Mouse (Mus musculus) intestine, postnatal 0 days (tissue): ENCODE data around the gene Klhl20. TPM values are rescaled to one million over a fixed set of nuclear protein-coding genes. Genes with fewer than 3 reads are reported as not detected.
A peak's percentile ranks its signal among the peaks of the same experiment; 100 is the strongest.

ENCODE experiments used
- ATAC-seq: fragments of 200-750 bp; cut with Nextera tagmentation; 2 replicates; pipeline ENCODE4 v1.8.0; 2017; ENCODE audit warnings: mild to moderate bottlenecking, moderate TSS enrichment, moderate library complexity
- H3K27ac ChIP-seq: fragments of 300-500 bp; sonication (generic); 2 replicates; pipeline ENCODE4 v1.5.1; 2014; ENCODE audit warnings: mild to moderate bottlenecking, low read depth, low read length, moderate library complexity
- H3K27me3 ChIP-seq: fragments of 300-500 bp; sonication (generic); replicated peaks from 2 replicates; pipeline ENCODE4 v1.6.1; 2014; ENCODE audit warnings: low read length, mixed read lengths; ENCODE audit not compliant: control insufficient read depth, insufficient read depth
- H3K36me3 ChIP-seq: fragments of 300-500 bp; sonication (generic); 2 replicates; pipeline ENCODE4 v1.6.1; 2014; ENCODE audit warnings: mild to moderate bottlenecking, moderate library complexity; ENCODE audit not compliant: control insufficient read depth, insufficient read depth
- H3K4me1 ChIP-seq: fragments of 300-500 bp; sonication (generic); replicated peaks from 2 replicates; pipeline ENCODE4 v1.6.1; 2014; ENCODE audit warnings: antibody characterized with exemption, low read length, mixed read lengths; ENCODE audit not compliant: control insufficient read depth, insufficient read depth
- H3K4me2 ChIP-seq: fragments of 300-500 bp; sonication (generic); replicated peaks from 2 replicates; pipeline ENCODE4 v1.6.1; 2014; ENCODE audit warnings: low read depth, mild to moderate bottlenecking, moderate library complexity
- H3K4me3 ChIP-seq: fragments of 300-500 bp; sonication (generic); 2 replicates; pipeline ENCODE4 v1.5.1; 2014; ENCODE audit warnings: low read depth, low read length
- H3K9ac ChIP-seq: fragments of 300-500 bp; sonication (generic); 2 replicates; pipeline ENCODE4 v1.6.1; 2014; ENCODE audit warnings: mild to moderate bottlenecking, low read depth, low read length
- H3K9me3 ChIP-seq: fragments of 300-500 bp; sonication (generic); 2 replicates; pipeline ENCODE4 v1.6.1; 2016; ENCODE audit warnings: mixed run types; ENCODE audit not compliant: control insufficient read depth
- CTCF ChIP-seq: sonication (generic); IDR thresholded peaks from 2 replicates; pipeline ENCODE4 v1.5.1; 2016; ENCODE audit warnings: low read depth, mild to moderate bottlenecking, control low read depth, antibody characterized with exemption, moderate library complexity
- WGBS: fragments of 180-500 bp; shearing (Covaris S2); extraction: QIAGEN DNeasy Blood & Tissue Kit; methylation state at CpG from one replicate; pipeline ENCODE4 v1.1.7; 2014; 5-methylcytosine and 5-hydroxymethylcytosine counted together
- polyA plus RNA-seq: library from polyadenylated mRNA; unstranded; fragments of >200 nt; fragmentation: Nextera tagmentation; extraction: Ambion mirVana; gene quantifications from 2 replicates; pipeline ENCODE4 v1.2.1, GENCODE M21; 2015

The Klhl20 gene
- polyA plus RNA-seq, 1 experiment from 2014 or later: 5.2 TPM

DNA sequence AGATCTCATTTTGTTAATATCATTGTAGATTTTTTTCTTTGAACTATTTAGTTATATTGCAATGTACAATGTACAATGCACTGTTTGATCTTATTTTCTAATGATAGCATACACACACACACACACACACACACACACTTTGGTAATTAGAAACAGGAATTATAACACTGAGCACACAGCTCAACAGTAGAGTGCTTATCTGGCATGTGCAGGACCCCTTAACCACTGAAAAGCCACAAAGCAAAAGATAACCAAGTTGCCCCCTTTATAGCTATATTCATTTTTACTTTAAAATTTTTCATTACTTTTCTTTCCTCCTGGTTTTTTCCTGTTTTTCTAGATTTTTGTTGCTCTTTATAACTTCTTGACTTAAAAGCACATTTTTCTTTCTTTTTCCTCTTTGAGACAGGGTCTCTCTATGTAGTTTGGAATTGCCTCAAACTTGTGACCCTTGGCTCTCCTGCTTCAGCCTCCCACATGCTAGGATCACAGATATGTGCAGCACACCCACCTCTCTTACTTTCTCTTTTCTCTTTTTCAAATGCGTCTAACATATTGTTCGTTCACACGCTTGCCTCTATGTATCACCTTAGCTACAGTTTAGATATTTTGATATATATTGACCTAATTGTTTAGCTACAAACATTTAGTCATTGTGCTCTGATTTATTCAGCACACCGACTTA is 31.4 kb downstream of the Klhl20 start:
- H3K36me3 ChIP-seq: peaks cover 44% of the 10 kb centered on the region
- no peak overlapping the region for H3K4me2 ChIP-seq
- no peak overlapping the region for H3K4me3 ChIP-seq
- H3K4me1 ChIP-seq: no peaks in the 10 kb centered on the region
- TF ChIP-seq CTCF: no peak
- H3K27ac ChIP-seq: no peak overlapping the region
- H3K9me3 ChIP-seq: no peaks in the 10 kb centered on the region
- no peak overlapping the region for H3K9ac ChIP-seq
- WGBS: 94% methylated on average over 4 of the region's 4 CpGs
- ATAC-seq: no peak
- no peaks in the 10 kb centered on the region for H3K27me3 ChIP-seq

DNA sequence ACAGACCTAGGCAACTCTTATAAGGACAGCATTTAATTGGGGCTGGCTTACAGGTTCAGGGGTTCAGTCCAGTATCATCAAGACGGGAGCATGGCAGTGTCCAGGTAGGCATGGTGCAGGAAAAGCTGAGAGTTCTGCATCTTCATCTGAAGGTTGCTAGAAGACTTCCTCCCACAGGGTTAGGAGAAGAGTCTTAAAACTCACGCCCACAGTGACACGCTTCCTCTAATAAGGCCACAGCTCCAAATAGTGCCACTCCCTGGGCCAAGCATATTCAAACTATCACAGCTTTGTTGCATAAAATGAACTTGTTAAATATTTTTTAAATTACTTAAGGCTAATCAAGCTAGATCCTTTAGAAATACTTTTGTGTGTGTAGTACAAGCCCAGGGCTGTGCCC is 54.1 kb downstream of the Klhl20 start:
- H3K9me3 ChIP-seq: no peaks in the 10 kb centered on the region
- H3K36me3 ChIP-seq: peaks cover 23% of the 10 kb centered on the region
- no peak overlapping the region for H3K9ac ChIP-seq
- 0 out of 2 replicates have a peak, but pooled peaks cover 2% of the 10 kb centered on the region for H3K4me1 ChIP-seq
- no peak overlapping the region for H3K27ac ChIP-seq
- WGBS: 85% methylated on average over 3 of the region's 3 CpGs
- TF ChIP-seq CTCF: no peak
- ATAC-seq: no peak
- no peaks in the 10 kb centered on the region for H3K27me3 ChIP-seq
- H3K4me2 ChIP-seq: no peak overlapping the region
- H3K4me3 ChIP-seq: no peak overlapping the region

DNA sequence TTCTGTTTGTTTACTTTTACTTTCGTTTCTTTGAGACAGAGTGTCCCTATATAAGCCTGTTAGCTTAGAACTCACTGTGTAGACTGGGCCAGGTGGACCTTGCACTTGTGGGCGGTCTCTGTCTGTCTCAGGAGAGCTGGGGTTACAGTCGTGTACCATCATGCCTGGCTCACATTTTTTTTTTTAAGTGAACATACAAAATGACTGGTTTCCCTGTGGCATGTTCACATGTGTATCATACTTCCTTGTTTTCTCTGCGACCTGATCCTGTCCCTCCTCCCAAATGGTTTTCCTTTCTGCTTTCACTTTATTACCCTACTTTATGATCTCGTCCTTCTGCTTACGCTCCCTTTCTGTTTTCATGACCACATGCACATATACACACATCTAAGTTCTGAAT is 55.1 kb downstream of the Klhl20 start:
- H3K36me3 ChIP-seq: peaks cover 17% of the 10 kb centered on the region
- H3K4me3 ChIP-seq: peak overlapping the region; percentile 31
- peak overlapping the region; percentile 60 for H3K27ac ChIP-seq
- no peaks in the 10 kb centered on the region for H3K9me3 ChIP-seq
- 46% methylated on average over 6 of the region's 6 CpGs for WGBS
- H3K9ac ChIP-seq: no peak overlapping the region
- peak; percentile 96 for ATAC-seq
- H3K4me2 ChIP-seq: peak overlapping the region; percentile 48
- H3K27me3 ChIP-seq: no peaks in the 10 kb centered on the region
- no peak for TF ChIP-seq CTCF
- peaks cover 6% of the 10 kb centered on the region; the same call in 1 of the 2 replicates for H3K4me1 ChIP-seq

DNA sequence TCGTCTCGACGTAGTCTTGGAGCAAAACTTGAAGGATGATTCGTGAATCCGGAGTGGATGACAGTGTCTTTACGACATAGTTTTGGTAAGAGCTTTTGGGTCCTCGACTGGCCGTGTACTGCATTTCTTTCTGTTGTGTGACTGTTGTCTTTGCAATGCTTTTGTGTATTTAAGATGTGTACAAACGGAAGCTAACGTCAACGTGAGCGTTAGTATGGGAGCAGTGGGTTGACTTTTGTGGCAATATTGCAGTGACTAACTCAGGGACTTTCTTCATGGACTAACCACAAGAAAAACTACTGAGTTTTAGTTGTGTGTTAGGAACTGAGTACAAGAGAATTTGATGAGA is 60.1 kb downstream of the Klhl20 start:
- peaks cover 6% of the 10 kb centered on the region for H3K4me1 ChIP-seq
- no peak for ATAC-seq
- no peak for TF ChIP-seq CTCF
- H3K27ac ChIP-seq: no peak overlapping the region
- peak overlapping the region; percentile 73 for H3K4me2 ChIP-seq
- no peaks in the 10 kb centered on the region for H3K9me3 ChIP-seq
- H3K4me3 ChIP-seq: peak overlapping the region; percentile 82
- H3K27me3 ChIP-seq: no peaks in the 10 kb centered on the region
- peak overlapping the region; percentile 71 for H3K9ac ChIP-seq
- whole genome bisulfite sequencing: under 1% methylated on average over 12 of the region's 12 CpGs
- H3K36me3 ChIP-seq: no peaks in the 10 kb centered on the region

DNA sequence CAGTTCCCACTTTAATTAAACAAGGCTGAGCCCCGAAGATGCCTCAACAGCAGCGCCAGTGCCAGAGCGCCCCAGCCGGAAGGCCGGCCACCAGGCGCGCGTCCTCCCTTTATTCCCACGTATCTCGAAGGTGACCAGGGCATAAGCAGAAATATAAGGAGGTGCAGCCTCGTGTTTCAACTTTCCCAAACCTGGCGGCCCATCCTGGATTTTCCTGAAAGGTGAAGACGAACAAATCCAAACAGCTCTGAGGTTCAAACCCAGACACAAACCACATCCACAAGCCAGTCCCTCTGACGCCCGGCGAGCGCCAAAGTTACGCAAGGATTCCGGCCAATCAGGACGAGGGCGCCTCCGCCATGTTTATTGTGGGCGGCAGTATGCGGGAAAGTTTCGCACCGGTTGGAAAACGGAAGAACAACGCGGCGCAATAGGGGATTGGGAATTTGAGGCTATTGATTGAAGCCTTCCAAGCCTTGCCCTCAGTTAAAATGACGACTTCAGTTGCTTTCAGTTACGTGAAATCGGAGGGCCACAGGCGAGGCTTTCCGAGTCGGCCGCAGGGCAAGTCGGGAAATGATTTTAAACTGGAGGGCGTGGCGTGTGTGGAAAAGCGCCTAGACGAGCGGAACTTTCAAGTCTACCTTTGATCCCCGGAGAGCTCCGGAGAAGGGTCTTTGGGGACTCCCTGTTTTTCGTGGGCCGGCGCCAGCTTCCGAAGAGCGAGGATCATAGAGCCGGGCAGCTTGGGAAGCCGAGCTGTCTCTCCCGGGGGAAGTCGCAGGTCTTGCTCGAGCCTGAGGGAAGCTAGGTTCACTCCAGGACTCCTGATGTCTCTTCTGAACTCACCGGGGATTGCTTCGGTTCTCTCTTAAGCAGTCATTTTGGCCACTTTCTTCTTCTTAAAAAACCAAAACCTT is 60.7 kb downstream of the Klhl20 start, which contains the start of the genes Dars2 and Cenpl:
Gene Dars2, minus strand, starts transcription at position 307 of the 920 bp plus-strand sequence.
Gene Cenpl, plus strand, starts transcription at position 362 of the 920 bp plus-strand sequence.
- WGBS: under 1% methylated on average over 57 of the region's 57 CpGs
- peak; percentile 44 for TF ChIP-seq CTCF
- Histone ChIP-seq H3K9ac (peak within 1 kb of the TSS; percentile 75), H3K27ac (peak within 1 kb of the TSS; percentile 76; the same call in 1 of the 2 replicates), H3K4me1 (peaks cover 6% of the 10 kb centered on the region), H3K36me3 (no peaks in the 10 kb centered on the region), H3K27me3 (no peaks in the 10 kb centered on the region), H3K4me2 (peak within 1 kb of the TSS; percentile 93), H3K4me3 (peak within 1 kb of the TSS; percentile 82), H3K9me3 (no peaks in the 10 kb centered on the region)
- peak; percentile 97 for ATAC-seq

DNA sequence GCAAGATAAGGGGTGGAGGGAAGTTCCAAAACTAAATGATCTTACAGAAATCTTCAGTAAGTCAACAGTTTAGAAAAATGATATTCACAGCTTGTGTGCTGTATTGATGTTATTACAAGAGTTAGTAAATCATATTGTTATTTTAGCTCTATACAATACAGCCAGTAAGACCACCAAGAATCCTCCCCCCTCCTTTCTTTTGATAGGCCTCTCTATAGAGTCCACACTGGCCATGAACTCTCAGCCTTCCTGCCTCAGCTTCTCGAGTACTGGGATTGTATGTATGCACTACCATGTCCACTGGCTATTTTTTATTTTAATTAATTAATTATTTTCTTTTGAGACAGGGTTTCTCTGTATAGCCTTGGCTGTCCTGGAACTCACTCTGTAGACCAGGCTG is 68.0 kb downstream of the Klhl20 start:
- Histone ChIP-seq H3K27ac (no peak overlapping the region), H3K4me1 (no peaks in the 10 kb centered on the region), H3K27me3 (no peaks in the 10 kb centered on the region), H3K36me3 (peaks cover 4% of the 10 kb centered on the region), H3K9ac (no peak overlapping the region), H3K4me2 (no peak overlapping the region), H3K4me3 (no peak overlapping the region), H3K9me3 (no peaks in the 10 kb centered on the region)
- TF ChIP-seq CTCF: no peak
- 71% methylated on average over 1 of the region's 1 CpGs for WGBS
- ATAC-seq: no peak
